Mouse (Mus musculus) limb, embryonic 11.5 days (tissue): ENCODE measurements at regions not wholly inside any gene's neighbourhood (a gene's known extent, or its start where the extent isn't known, plus 50 kb on each side); places are given as distances from the start of the nearest gene placed in this dataset.

Experiments
- ATAC-seq: fragments of 200-750 bp; cut with Nextera tagmentation; 2 replicates; pipeline ENCODE4 v1.8.0; 2017; ENCODE audit warnings: low read depth; ENCODE audit not compliant: insufficient number of reproducible peaks, low FRiP score, low TSS enrichment
- DNase-seq: peaks from one replicate; pipeline ENCODE4 v3.0.0-alpha.2; 2015; ENCODE audit warnings: low spot score
- H3K27ac ChIP-seq: fragments of 300-500 bp; sonication (generic); replicated peaks from 2 replicates; pipeline ENCODE4 v1.5.1; 2014; ENCODE audit warnings: low read depth, mild to moderate bottlenecking, low read length
- H3K27me3 ChIP-seq: fragments of 300-500 bp; sonication (generic); 2 replicates; pipeline ENCODE4 v1.6.1; 2014; ENCODE audit warnings: mild to moderate bottlenecking, low read length, mixed read lengths; ENCODE audit not compliant: control insufficient read depth, insufficient read depth
- H3K36me3 ChIP-seq: fragments of 300-500 bp; sonication (generic); 2 replicates; pipeline ENCODE4 v1.6.1; 2014; ENCODE audit warnings: mild to moderate bottlenecking, low read length, moderate library complexity, mixed read lengths; ENCODE audit not compliant: control insufficient read depth, insufficient read depth
- H3K4me1 ChIP-seq: fragments of 300-500 bp; sonication (generic); 2 replicates; pipeline ENCODE4 v1.6.1; 2014; ENCODE audit warnings: low read length, mixed read lengths; ENCODE audit not compliant: control insufficient read depth, insufficient read depth
- H3K4me2 ChIP-seq: fragments of 300-500 bp; sonication (generic); 2 replicates; pipeline ENCODE4 v1.6.1; 2014; ENCODE audit warnings: low read depth, mild to moderate bottlenecking, moderate library complexity; ENCODE audit not compliant: severe bottlenecking
- H3K4me3 ChIP-seq: fragments of 300-500 bp; sonication (generic); 2 replicates; pipeline ENCODE4 v1.5.1; 2014; ENCODE audit warnings: low read depth, low read length
- H3K9ac ChIP-seq: fragments of 300-500 bp; sonication (generic); 2 replicates; pipeline ENCODE4 v1.6.1; 2014; ENCODE audit warnings: mild to moderate bottlenecking, low read length
- H3K9me3 ChIP-seq: fragments of 300-500 bp; sonication (generic); 2 replicates; pipeline ENCODE4 v1.6.1; 2016; ENCODE audit warnings: low read length; ENCODE audit not compliant: control insufficient read depth
- WGBS: fragments of 180-500 bp; shearing (Covaris S2); extraction: QIAGEN DNeasy Blood & Tissue Kit; methylation state at CpG from one replicate; pipeline ENCODE4 v1.1.7; 2014; 5-methylcytosine and 5-hydroxymethylcytosine counted together

- ATAC-seq, result no peak
Observed at GRCm38 (mm10) chr15:14051872-14052271, 878.4 kb upstream of the Cdh6 start.

More at GRCm38 (mm10) chr15:14051872-14052271, 878.4 kb upstream of the Cdh6 start:
- Histone ChIP-seq H3K4me1 (no peaks in the 10 kb centered on the region), H3K4me2 (no peak overlapping the region), H3K36me3 (no peaks in the 10 kb centered on the region), H3K4me3 (no peak overlapping the region), H3K9me3 (no peaks in the 10 kb centered on the region), H3K9ac (no peak overlapping the region), H3K27ac (no peak overlapping the region), H3K27me3 (no peaks in the 10 kb centered on the region)
- DNase-seq, result peak; percentile 24
- 64% methylated on average over 3 of the region's 3 CpGs for WGBS
